Mouse (Mus musculus) heart, adult 2 months (tissue): ENCODE data around the gene Mapkbp1.

ENCODE experiments used
- CTCF ChIP-seq: fragments of 200-600 bp; IDR thresholded peaks from 2 replicates; pipeline ENCODE4 v1.8.1; 2022; ENCODE audit warnings: antibody characterized with exemption, mild to moderate bottlenecking, moderate library complexity
- EP300 ChIP-seq: fragments of 200-500 bp; IDR thresholded peaks from 2 replicates; pipeline ENCODE4 v1.6.1; 2011; ENCODE audit warnings: low read depth, low read length, control low read depth; ENCODE audit not compliant: insufficient read depth
- POLR2A ChIP-seq: fragments of 200-500 bp; IDR thresholded peaks from 2 replicates; pipeline ENCODE4 v1.6.1; 2011; ENCODE audit warnings: mild to moderate bottlenecking, low read depth, low read length, control low read depth; ENCODE audit not compliant: insufficient read depth

- TF ChIP-seq CTCF: no peak
- TF ChIP-seq EP300: no peak
- TF ChIP-seq POLR2A: no peak
Observed at GRCm38 (mm10) chr2:120065243-120065642, 92.7 kb downstream of the Mapkbp1 start.
